Mouse (Mus musculus) liver, embryonic 11.5 days (tissue): ENCODE measurements around the gene Fkbp10. TPM values are rescaled to one million over a fixed set of nuclear protein-coding genes. Genes with fewer than 3 reads are reported as not detected.

Experiments used
- ATAC-seq: fragments of 200-750 bp; cut with Nextera tagmentation; replicated peaks from 2 replicates; pipeline ENCODE4 v1.8.0; 2017; ENCODE audit warnings: moderate number of reproducible peaks, mild to moderate bottlenecking, moderate TSS enrichment, moderate library complexity; ENCODE audit not compliant: low FRiP score
- DNase-seq: peaks from one replicate; pipeline ENCODE4 v3.0.0-alpha.2; 2017; ENCODE audit warnings: low spot score
- H3K27ac ChIP-seq: fragments of 300-500 bp; sonication (generic); 2 replicates; pipeline ENCODE4 v1.5.1; 2014; ENCODE audit warnings: mild to moderate bottlenecking, low read depth, low read length, control low read depth
- H3K27me3 ChIP-seq: fragments of 300-500 bp; sonication (generic); replicated peaks from 2 replicates; pipeline ENCODE4 v1.6.1; 2014; ENCODE audit warnings: low read length, mixed read lengths; ENCODE audit not compliant: control insufficient read depth, insufficient read depth
- H3K36me3 ChIP-seq: fragments of 300-500 bp; sonication (generic); 2 replicates; pipeline ENCODE4 v1.6.1; 2014; ENCODE audit warnings: mild to moderate bottlenecking, low read length, moderate library complexity, mixed read lengths; ENCODE audit not compliant: control insufficient read depth, insufficient read depth
- H3K4me1 ChIP-seq: fragments of 300-500 bp; sonication (generic); replicated peaks from 2 replicates; pipeline ENCODE4 v1.6.1; 2014; ENCODE audit warnings: low read length, mixed read lengths; ENCODE audit not compliant: control insufficient read depth, insufficient read depth
- H3K4me2 ChIP-seq: fragments of 300-500 bp; sonication (generic); 2 replicates; pipeline ENCODE4 v1.6.1; 2014; ENCODE audit warnings: mild to moderate bottlenecking, control low read depth, moderate library complexity
- H3K4me3 ChIP-seq: fragments of 300-500 bp; sonication (generic); 2 replicates; pipeline ENCODE4 v1.5.1; 2014; ENCODE audit warnings: low read depth, low read length, control low read depth
- H3K9ac ChIP-seq: fragments of 300-500 bp; sonication (generic); 2 replicates; pipeline ENCODE4 v1.6.1; 2014; ENCODE audit warnings: low read depth, low read length, control low read depth
- H3K9me3 ChIP-seq: fragments of 300-500 bp; sonication (generic); 2 replicates; pipeline ENCODE4 v1.6.1; 2016; ENCODE audit warnings: low read length, inconsistent platforms, mixed read lengths; ENCODE audit not compliant: control insufficient read depth
- WGBS: fragments of 180-500 bp; shearing (Covaris S2); extraction: QIAGEN DNeasy Blood & Tissue Kit; methylation state at CpG from one replicate; pipeline ENCODE4 v1.1.7; 2014; 5-methylcytosine and 5-hydroxymethylcytosine counted together
- polyA plus RNA-seq: library from polyadenylated mRNA; unstranded; fragments of >200 nt; fragmentation: Nextera tagmentation; extraction: Ambion mirVana; gene quantifications from 2 replicates; pipeline ENCODE4 v1.2.1, GENCODE M21; 2014

The Fkbp10 gene
- polyA plus RNA-seq, 1 experiment from 2014 or later: 39.9 TPM

GRCm38 (mm10) chr11:100432002-100432401 is 16.5 kb downstream of the Fkbp10 start:
- ATAC-seq: no peak
- Histone ChIP-seq H3K27me3 (no peaks in the 10 kb centered on the region), H3K27ac (no peak overlapping the region), H3K36me3 (peaks cover 8% of the 10 kb centered on the region; the same call in 1 of the 2 replicates), H3K4me3 (no peak overlapping the region), H3K4me2 (no peak overlapping the region), H3K9me3 (no peaks in the 10 kb centered on the region), H3K9ac (no peak overlapping the region), H3K4me1 (no peaks in the 10 kb centered on the region)
- no peak for DNase-seq
- WGBS: 68% methylated on average over 5 of the region's 5 CpGs

- peaks cover 16% of the 10 kb centered on the region for H3K36me3 ChIP-seq
- H3K4me1 ChIP-seq: peaks cover 8% of the 10 kb centered on the region
- no peak overlapping the region for H3K9ac ChIP-seq
- DNase-seq (no peak), ATAC-seq (no peak)
- WGBS: 84% methylated on average over 9 of the region's 9 CpGs
- H3K9me3 ChIP-seq: no peaks in the 10 kb centered on the region
- H3K27ac ChIP-seq: no peak overlapping the region
- no peaks in the 10 kb centered on the region for H3K27me3 ChIP-seq
- no peak overlapping the region for H3K4me2 ChIP-seq
- H3K4me3 ChIP-seq: no peak overlapping the region
These were observed 20.3 kb downstream of the Fkbp10 start for GRCm38 (mm10) chr11:100435678-100436246.

- 90% methylated on average over 1 of the region's 1 CpGs for WGBS
These were observed 22.4 kb downstream of the Fkbp10 start for GRCm38 (mm10) chr11:100437901-100438300.

GRCm38 (mm10) chr11:100440691-100441522 is 25.4 kb downstream of the Fkbp10 start:
- Histone ChIP-seq H3K9ac (peak overlapping the region; percentile 78), H3K4me1 (peaks cover 11% of the 10 kb centered on the region), H3K27ac (no peak overlapping the region), H3K9me3 (no peaks in the 10 kb centered on the region), H3K36me3 (peaks cover 13% of the 10 kb centered on the region), H3K4me2 (peak overlapping the region; percentile 70), H3K27me3 (no peaks in the 10 kb centered on the region), H3K4me3 (peak overlapping the region; percentile 68)
- DNase-seq (peak; percentile 75), ATAC-seq (peak; percentile 94)
- 2% methylated on average over 50 of the region's 52 CpGs for WGBS

More at GRCm38 (mm10) chr11:100437901-100438300, 22.4 kb downstream of the Fkbp10 start:
- no peak overlapping the region for H3K9ac ChIP-seq
- peaks cover 13% of the 10 kb centered on the region for H3K36me3 ChIP-seq
- DNase-seq (no peak), ATAC-seq (no peak)
- peaks cover 11% of the 10 kb centered on the region for H3K4me1 ChIP-seq
- no peak overlapping the region for H3K27ac ChIP-seq
- H3K27me3 ChIP-seq: no peaks in the 10 kb centered on the region
- H3K9me3 ChIP-seq: no peaks in the 10 kb centered on the region
- H3K4me3 ChIP-seq: no peak overlapping the region
- no peak overlapping the region for H3K4me2 ChIP-seq

GRCm38 (mm10) chr11:100441797-100442196 is 26.3 kb downstream of the Fkbp10 start, which contains the start of the genes Nt5c3b and Klhl10:
Gene Nt5c3b, minus strand, starts transcription at chr11:100441808.
Gene Klhl10, plus strand, starts transcription at chr11:100441917.
- DNase-seq (no peak), ATAC-seq (no peak)
- peak within 1 kb of the TSS; percentile 70 for H3K4me2 ChIP-seq
- H3K4me1 ChIP-seq: peaks cover 11% of the 10 kb centered on the region
- H3K27ac ChIP-seq: no peak within 1 kb of the TSS
- H3K9ac ChIP-seq: peak within 1 kb of the TSS; percentile 78
- H3K36me3 ChIP-seq: peaks cover 8% of the 10 kb centered on the region
- 79% methylated on average over 8 of the region's 8 CpGs for WGBS
- H3K4me3 ChIP-seq: peak within 1 kb of the TSS; percentile 68
- H3K9me3 ChIP-seq: no peaks in the 10 kb centered on the region
- no peaks in the 10 kb centered on the region for H3K27me3 ChIP-seq

- Histone ChIP-seq H3K4me1 (peaks cover 11% of the 10 kb centered on the region), H3K27me3 (no peaks in the 10 kb centered on the region), H3K9me3 (no peaks in the 10 kb centered on the region), H3K36me3 (peaks cover 4% of the 10 kb centered on the region), H3K4me3 (no peak overlapping the region), H3K9ac (no peak overlapping the region), H3K4me2 (no peak overlapping the region), H3K27ac (no peak overlapping the region)
- WGBS: 87% methylated on average over 6 of the region's 6 CpGs
- ATAC-seq (no peak), DNase-seq (no peak)
These were observed 27.1 kb downstream of the Fkbp10 start for GRCm38 (mm10) chr11:100442625-100443024.

- Histone ChIP-seq H3K4me2 (no peak overlapping the region), H3K27me3 (no peaks in the 10 kb centered on the region), H3K27ac (no peak overlapping the region), H3K9me3 (no peaks in the 10 kb centered on the region), H3K4me3 (no peak overlapping the region), H3K4me1 (no peaks in the 10 kb centered on the region), H3K9ac (no peak overlapping the region), H3K36me3 (peaks cover 4% of the 10 kb centered on the region; the same call in 1 of the 2 replicates)
- DNase-seq (no peak), ATAC-seq (no peak)
- 77% methylated on average over 4 of the region's 4 CpGs for WGBS
These were observed 41.8 kb downstream of the Fkbp10 start for GRCm38 (mm10) chr11:100457247-100457646.

GRCm38 (mm10) chr11:100457711-100458110 is 42.2 kb downstream of the Fkbp10 start:
- 91% methylated on average over 5 of the region's 5 CpGs for WGBS
- no peak overlapping the region for H3K4me3 ChIP-seq
- H3K27me3 ChIP-seq: no peaks in the 10 kb centered on the region
- no peak overlapping the region for H3K27ac ChIP-seq
- H3K9me3 ChIP-seq: no peaks in the 10 kb centered on the region
- peaks cover 4% of the 10 kb centered on the region; the same call in 1 of the 2 replicates for H3K36me3 ChIP-seq
- ATAC-seq (no peak), DNase-seq (no peak)
- H3K4me1 ChIP-seq: no peaks in the 10 kb centered on the region
- no peak overlapping the region for H3K4me2 ChIP-seq
- H3K9ac ChIP-seq: no peak overlapping the region
